Mouse (Mus musculus) liver, postnatal 0 days (tissue): ENCODE measurements around the gene Ifi205.

Experiments used
- CTCF ChIP-seq: sonication (generic); IDR thresholded peaks from 2 replicates; pipeline ENCODE4 v1.5.1; 2016; ENCODE audit warnings: antibody characterized with exemption, low read depth
- EP300 ChIP-seq: IDR thresholded peaks from 2 replicates; pipeline ENCODE4 v1.6.1; 2016; ENCODE audit warnings: antibody characterized with exemption, low read depth, mild to moderate bottlenecking

DNA sequence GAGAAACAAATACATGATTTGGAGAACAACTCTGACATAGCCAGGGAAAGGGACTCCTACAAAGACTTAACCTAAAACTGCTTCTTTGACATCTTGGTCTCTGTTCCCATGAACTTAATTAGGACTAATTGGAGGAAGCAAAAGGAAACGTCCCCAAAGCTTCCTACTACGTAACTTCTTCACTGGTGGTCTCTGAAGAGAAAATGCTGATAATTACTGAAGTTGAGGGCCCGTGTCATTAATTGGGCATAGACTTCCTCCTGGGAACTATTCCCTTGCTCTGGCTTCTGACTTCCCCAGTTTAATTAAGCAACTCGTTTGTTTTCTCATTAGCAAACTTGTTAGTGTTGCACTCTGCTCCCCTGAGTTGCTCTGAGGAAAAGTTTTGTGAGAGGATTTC, 4.2 kb upstream of the Ifi205 start:
- no peak for TF ChIP-seq CTCF
- TF ChIP-seq EP300 = no peak
